Mouse (Mus musculus) adipocyte (in vitro differentiated cells): ENCODE results near the gene Uvrag.
"Not testable (repeated sequence)": the region's sequence is repeated elsewhere in the genome, so short reads cannot be mapped to it uniquely, and the experiment has no call there.

Experiments
- DNase-seq: peaks from one replicate; pipeline ENCODE4 v3.0.0-alpha.2; 2016; ENCODE audit warnings: low spot score

Gene Uvrag

GRCm38 (mm10) chr7:99097781-99098180, 43.2 kb downstream of the Uvrag start:
- no peak for DNase-seq

- DNase-seq = no peak
These were observed 43.8 kb downstream of the Uvrag start for GRCm38 (mm10) chr7:99097128-99097527.

GRCm38 (mm10) chr7:99095191-99095590, 45.8 kb downstream of the Uvrag start:
- no peak for DNase-seq

- DNase-seq = no peak
These were observed 46.6 kb downstream of the Uvrag start for GRCm38 (mm10) chr7:99094336-99094735.

- no peak for DNase-seq
These were observed 48.9 kb downstream of the Uvrag start for GRCm38 (mm10) chr7:99091915-99092645.

GRCm38 (mm10) chr7:99089716-99090115, 51.2 kb downstream of the Uvrag start:
- DNase-seq = no peak

- DNase-seq = no peak
These were observed 52.2 kb downstream of the Uvrag start for GRCm38 (mm10) chr7:99088576-99089346.

GRCm38 (mm10) chr7:99087581-99087980, 53.4 kb downstream of the Uvrag start:
- no peak for DNase-seq

GRCm38 (mm10) chr7:99086646-99087443, 54.1 kb downstream of the Uvrag start:
- no peak for DNase-seq

GRCm38 (mm10) chr7:99085249-99085648, 55.7 kb downstream of the Uvrag start:
- DNase-seq = peak; percentile 84

- DNase-seq = peak; percentile 71
These were observed 61.4 kb downstream of the Uvrag start for GRCm38 (mm10) chr7:99079522-99079921.

GRCm38 (mm10) chr7:99078805-99079204, 62.1 kb downstream of the Uvrag start:
- DNase-seq = no peak

GRCm38 (mm10) chr7:99077234-99077633, 63.7 kb downstream of the Uvrag start:
- no peak for DNase-seq

- no peak for DNase-seq
These were observed 65.8 kb downstream of the Uvrag start for GRCm38 (mm10) chr7:99075101-99075500.

- peak; percentile 62 for DNase-seq
These were observed 67.1 kb downstream of the Uvrag start for GRCm38 (mm10) chr7:99073734-99074372.

GRCm38 (mm10) chr7:99067710-99068109, 73.2 kb downstream of the Uvrag start:
- peak; percentile 5 for DNase-seq

GRCm38 (mm10) chr7:99065920-99066319, 75.0 kb downstream of the Uvrag start:
- no peak for DNase-seq

- no peak for DNase-seq
These were observed 75.5 kb downstream of the Uvrag start for GRCm38 (mm10) chr7:99065391-99065831.

- DNase-seq = no peak
These were observed 76.1 kb downstream of the Uvrag start for GRCm38 (mm10) chr7:99064795-99065194.

- not testable (repeated sequence) for DNase-seq
These were observed 78.7 kb downstream of the Uvrag start for GRCm38 (mm10) chr7:99062263-99062662.

GRCm38 (mm10) chr7:99061056-99061680, 79.8 kb downstream of the Uvrag start:
- DNase-seq = no peak
